Mouse (Mus musculus) neural tube, embryonic 11.5 days (tissue): ENCODE results near the gene Gtf2i. TPM values are rescaled to one million over a fixed set of nuclear protein-coding genes. Genes with fewer than 3 reads are reported as not detected.
"Not testable (repeated sequence)": the region's sequence is repeated elsewhere in the genome, so short reads cannot be mapped to it uniquely, and the experiment has no call there.

Experiments used
- ATAC-seq: fragments of 200-750 bp; cut with Nextera tagmentation; 2 replicates; pipeline ENCODE4 v1.8.0; 2017; ENCODE audit warnings: moderate number of reproducible peaks, mild to moderate bottlenecking, moderate TSS enrichment, moderate library complexity; ENCODE audit not compliant: insufficient read depth, low FRiP score, low TSS enrichment
- DNase-seq: peaks from one replicate; pipeline ENCODE4 v3.0.0-alpha.2; 2015; ENCODE audit warnings: low spot score
- H3K27ac ChIP-seq: fragments of 300-500 bp; sonication (generic); 2 replicates; pipeline ENCODE4 v1.5.1; 2014; ENCODE audit warnings: low read depth, mild to moderate bottlenecking, low read length
- H3K27me3 ChIP-seq: fragments of 300-500 bp; sonication (generic); 2 replicates; pipeline ENCODE4 v1.6.1; 2014; ENCODE audit warnings: mild to moderate bottlenecking, low read length, mixed read lengths; ENCODE audit not compliant: control insufficient read depth, insufficient read depth
- H3K36me3 ChIP-seq: fragments of 300-500 bp; sonication (generic); 2 replicates; pipeline ENCODE4 v1.6.1; 2014; ENCODE audit warnings: mild to moderate bottlenecking, low read length, moderate library complexity, mixed read lengths; ENCODE audit not compliant: control insufficient read depth, insufficient read depth
- H3K4me1 ChIP-seq: fragments of 300-500 bp; sonication (generic); 2 replicates; pipeline ENCODE4 v1.6.1; 2014; ENCODE audit warnings: low read length, mixed read lengths; ENCODE audit not compliant: control insufficient read depth, insufficient read depth
- H3K4me2 ChIP-seq: fragments of 300-500 bp; sonication (generic); 2 replicates; pipeline ENCODE4 v1.6.1; 2014; ENCODE audit warnings: low read depth, mild to moderate bottlenecking, moderate library complexity
- H3K4me3 ChIP-seq: fragments of 300-500 bp; sonication (generic); 2 replicates; pipeline ENCODE4 v1.5.1; 2014; ENCODE audit warnings: low read depth, low read length
- H3K9ac ChIP-seq: fragments of 300-500 bp; sonication (generic); 2 replicates; pipeline ENCODE4 v1.6.1; 2014; ENCODE audit warnings: mild to moderate bottlenecking, low read length
- H3K9me3 ChIP-seq: fragments of 300-500 bp; sonication (generic); 2 replicates; pipeline ENCODE4 v1.6.1; 2016; ENCODE audit warnings: low read length; ENCODE audit not compliant: control insufficient read depth
- WGBS: fragments of 180-500 bp; shearing (Covaris S2); extraction: QIAGEN DNeasy Blood & Tissue Kit; methylation state at CpG from one replicate; pipeline ENCODE4 v1.1.7; 2014; 5-methylcytosine and 5-hydroxymethylcytosine counted together
- polyA plus RNA-seq: library from polyadenylated mRNA; unstranded; fragments of >200 nt; fragmentation: Nextera tagmentation; extraction: Ambion mirVana; gene quantifications from 2 replicates; pipeline ENCODE4 v1.2.1, GENCODE M21; 2014

Gtf2i gene
- 193 and 196 TPM in 2 replicates for polyA plus RNA-seq

GRCm38 (mm10) chr5:134314688-134315622 lies at the start of gene Gtf2i:
Gene Gtf2i, minus strand, starts transcription at chr5:134314760.
- peak; percentile 92 for ATAC-seq
- 1% methylated on average over 36 of the region's 40 CpGs for WGBS
- peak; percentile 97 for DNase-seq
- peak within 1 kb of the TSS; percentile 69 for H3K4me2 ChIP-seq
- H3K4me3 ChIP-seq, result peak within 1 kb of the TSS; percentile 88
- H3K27ac ChIP-seq, result peak within 1 kb of the TSS; percentile 97
- H3K4me1 ChIP-seq, result peaks cover 12% of the 10 kb centered on the region
- H3K36me3 ChIP-seq, result peaks cover 10% of the 10 kb centered on the region; the same call in 1 of the 2 replicates
- no peaks in the 10 kb centered on the region for H3K27me3 ChIP-seq
- H3K9ac ChIP-seq, result peak within 1 kb of the TSS; percentile 100
- no peaks in the 10 kb centered on the region for H3K9me3 ChIP-seq

DNA sequence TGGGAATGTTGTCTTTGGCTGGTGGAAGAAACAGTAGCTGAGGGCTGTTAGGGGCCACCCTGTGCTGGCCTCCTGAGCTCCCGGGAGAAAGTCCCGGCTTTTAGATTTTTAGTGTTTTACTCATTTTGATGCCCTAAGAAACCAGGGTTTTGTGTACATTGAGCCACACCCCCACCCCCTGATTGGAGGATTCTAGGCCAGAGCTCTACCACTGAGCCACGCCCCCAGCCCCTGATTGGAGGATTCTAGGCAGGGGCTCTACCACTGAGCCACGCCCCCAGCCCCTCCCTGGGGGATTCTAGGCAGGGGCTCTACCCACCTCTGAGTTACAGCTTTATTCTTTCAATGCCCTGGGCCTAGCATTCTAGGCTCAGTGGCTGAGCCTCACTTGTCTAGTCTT lies 44.5 kb upstream of the Gtf2i start:
- no peak for DNase-seq
- WGBS, result 97% methylated on average over 4 of the region's 4 CpGs
- Histone ChIP-seq H3K4me2 (no peak overlapping the region), H3K9ac (no peak overlapping the region), H3K27me3 (no peaks in the 10 kb centered on the region), H3K9me3 (no peaks in the 10 kb centered on the region), H3K36me3 (peaks cover 21% of the 10 kb centered on the region), H3K4me1 (no peaks in the 10 kb centered on the region), H3K27ac (no peak overlapping the region), H3K4me3 (no peak overlapping the region)
- ATAC-seq, result no peak

- not testable (repeated sequence) for ATAC-seq, H3K9me3 ChIP-seq, H3K4me3 ChIP-seq, H3K36me3 ChIP-seq, DNase-seq, H3K4me2 ChIP-seq, H3K27me3 ChIP-seq, H3K4me1 ChIP-seq, H3K9ac ChIP-seq, H3K27ac ChIP-seq
- WGBS, result 85% methylated on average over 4 of the region's 4 CpGs
Observed at GRCm38 (mm10) chr5:134355372-134355771, 40.8 kb upstream of the Gtf2i start.

GRCm38 (mm10) chr5:134353117-134353516 lies 38.6 kb upstream of the Gtf2i start:
- H3K9ac ChIP-seq, result no peak overlapping the region
- DNase-seq, result no peak
- no peak overlapping the region for H3K27ac ChIP-seq
- WGBS, result 82% methylated on average over 4 of the region's 4 CpGs
- no peak for ATAC-seq
- H3K4me2 ChIP-seq, result no peak overlapping the region
- no peaks in the 10 kb centered on the region for H3K9me3 ChIP-seq
- no peaks in the 10 kb centered on the region for H3K27me3 ChIP-seq
- H3K4me1 ChIP-seq, result no peaks in the 10 kb centered on the region
- H3K36me3 ChIP-seq, result 0 out of 2 replicates have a peak, but pooled peaks cover 3% of the 10 kb centered on the region
- H3K4me3 ChIP-seq, result no peak overlapping the region

DNA sequence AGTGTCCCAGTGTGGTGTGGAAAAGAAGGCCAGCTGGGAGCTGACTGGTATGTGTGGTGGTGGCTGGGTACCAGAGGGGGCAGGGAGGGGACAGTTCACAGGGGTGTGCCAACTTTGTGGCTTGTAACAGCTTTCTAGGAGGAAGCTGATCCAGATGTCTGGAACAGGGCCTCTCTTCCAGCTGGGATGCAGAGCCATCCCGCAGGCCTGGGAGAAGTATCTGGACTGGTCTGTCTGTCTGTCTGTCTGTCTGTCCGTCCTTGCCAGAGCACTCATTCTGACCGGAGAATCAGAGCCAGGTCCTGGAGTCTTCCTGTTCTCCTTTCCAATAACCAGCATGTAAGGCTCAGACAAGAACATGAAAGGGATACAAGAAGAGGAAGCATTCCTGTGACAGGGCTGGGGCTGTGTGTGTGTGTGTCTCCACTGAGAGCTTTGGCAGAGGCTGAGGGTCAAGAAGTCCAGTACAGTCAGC lies 38.0 kb upstream of the Gtf2i start:
- no peak overlapping the region for H3K4me2 ChIP-seq
- H3K27ac ChIP-seq, result no peak overlapping the region
- H3K9ac ChIP-seq, result no peak overlapping the region
- no peak overlapping the region for H3K4me3 ChIP-seq
- no peaks in the 10 kb centered on the region for H3K27me3 ChIP-seq
- ATAC-seq (no peak), DNase-seq (no peak)
- H3K36me3 ChIP-seq, result 0 out of 2 replicates have a peak, but pooled peaks cover 3% of the 10 kb centered on the region
- no peaks in the 10 kb centered on the region for H3K9me3 ChIP-seq
- H3K4me1 ChIP-seq, result no peaks in the 10 kb centered on the region
- WGBS, result 80% methylated on average over 3 of the region's 3 CpGs

DNA sequence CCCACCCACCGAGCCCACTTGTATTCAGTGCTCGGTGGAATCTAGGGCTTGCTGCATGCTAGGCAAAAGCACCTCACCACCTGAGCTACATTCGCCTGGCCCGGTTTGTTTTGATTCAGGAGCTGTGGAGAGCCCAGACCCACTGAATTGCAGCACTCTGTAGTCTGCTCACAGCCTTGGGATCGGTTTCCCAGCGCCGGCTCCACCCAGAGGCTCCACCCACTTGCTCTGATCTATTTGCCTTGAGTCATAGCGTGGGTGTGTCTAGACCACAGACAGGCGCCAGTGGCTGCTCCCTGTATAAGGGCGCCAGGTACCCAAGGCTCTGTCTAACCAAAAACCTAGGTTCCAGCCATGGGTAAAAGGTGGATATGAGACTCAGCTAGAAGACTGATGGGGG lies 36.1 kb upstream of the Gtf2i start:
- WGBS, result 15% methylated on average over 10 of the region's 10 CpGs
- Histone ChIP-seq H3K27me3 (no peaks in the 10 kb centered on the region), H3K4me1 (no peaks in the 10 kb centered on the region), H3K4me3 (no peak overlapping the region), H3K36me3 (no peaks in the 10 kb centered on the region), H3K4me2 (no peak overlapping the region; the same call in 1 of the 2 replicates), H3K9me3 (no peaks in the 10 kb centered on the region), H3K9ac (no peak overlapping the region), H3K27ac (no peak overlapping the region)
- ATAC-seq (no peak), DNase-seq (peak; percentile 49)

GRCm38 (mm10) chr5:134347066-134347465 lies 32.5 kb upstream of the Gtf2i start:
- no peaks in the 10 kb centered on the region for H3K36me3 ChIP-seq
- 78% methylated on average over 2 of the region's 2 CpGs for WGBS
- no peak overlapping the region for H3K9ac ChIP-seq
- no peak overlapping the region for H3K4me3 ChIP-seq
- no peaks in the 10 kb centered on the region for H3K9me3 ChIP-seq
- no peak overlapping the region for H3K27ac ChIP-seq
- no peaks in the 10 kb centered on the region for H3K4me1 ChIP-seq
- H3K27me3 ChIP-seq, result no peaks in the 10 kb centered on the region
- no peak overlapping the region for H3K4me2 ChIP-seq
- ATAC-seq (no peak), DNase-seq (no peak)

GRCm38 (mm10) chr5:134345449-134345848 lies 30.9 kb upstream of the Gtf2i start:
- Histone ChIP-seq H3K36me3 (no peaks in the 10 kb centered on the region), H3K4me3 (no peak overlapping the region), H3K4me2 (no peak overlapping the region), H3K4me1 (no peaks in the 10 kb centered on the region), H3K9ac (no peak overlapping the region), H3K27me3 (no peaks in the 10 kb centered on the region), H3K27ac (no peak overlapping the region), H3K9me3 (no peaks in the 10 kb centered on the region)
- 83% methylated on average over 9 of the region's 9 CpGs for WGBS
- peak; percentile 34 for DNase-seq
- no peak for ATAC-seq

DNA sequence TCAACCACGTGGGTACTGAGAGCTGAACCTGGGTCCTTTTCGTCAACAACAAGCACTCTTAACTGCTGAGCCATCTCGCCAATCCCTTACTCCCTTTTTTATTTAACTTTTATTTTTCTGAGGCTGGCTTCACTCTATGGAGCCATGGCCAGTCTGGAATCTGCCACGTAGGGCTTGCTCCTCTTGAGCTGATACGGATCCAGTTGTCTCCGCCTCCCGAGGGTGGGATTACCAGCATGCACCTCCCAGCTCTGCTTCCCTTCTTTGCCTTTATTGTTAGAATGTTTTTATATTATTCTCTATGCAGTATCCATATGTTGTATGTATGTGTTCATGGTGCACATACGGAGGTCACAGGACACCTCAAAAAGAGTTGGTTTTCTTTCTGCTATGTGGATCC lies 29.5 kb upstream of the Gtf2i start:
- 82% methylated on average over 8 of the region's 8 CpGs for WGBS

More for the DNA sequence above, 29.5 kb upstream of the Gtf2i start:
- Histone ChIP-seq H3K36me3 (no peaks in the 10 kb centered on the region), H3K27me3 (no peaks in the 10 kb centered on the region), H3K27ac (no peak overlapping the region), H3K4me2 (no peak overlapping the region), H3K4me3 (no peak overlapping the region), H3K4me1 (no peaks in the 10 kb centered on the region), H3K9me3 (no peaks in the 10 kb centered on the region), H3K9ac (no peak overlapping the region)
- DNase-seq, result no peak
- no peak for ATAC-seq
